Mouse (Mus musculus): ENCODE results near the gene Fam43b. TPM values are rescaled to one million over a fixed set of nuclear protein-coding genes. Genes with fewer than 3 reads are reported as not detected.

The Fam43b gene
- polyA plus RNA-seq, 1 experiment from 2014 or later, result not detected

GRCm38 (mm10) chr4:138367641-138368497, 28.5 kb downstream of the Fam43b start, which contains the start of gene Cda:
Gene Cda (minus strand): TSS chr4:138367992.
- Histone ChIP-seq H3K4me2 (ENCODE audit: low read depth, low read length) (peak within 1 kb of the TSS; percentile 66), H3K36me3 (replicated peaks; ENCODE audit: insufficient read depth, low read length) (no peaks in the 10 kb centered on the region), H3K27ac (ENCODE audit: low read depth) (peak within 1 kb of the TSS; percentile 72), H3K4me3 (ENCODE audit: low read depth, low read length) (peak within 1 kb of the TSS; percentile 52), H3K4me1 (ENCODE audit: insufficient read depth) (peaks cover 5% of the 10 kb centered on the region; the same call in 1 of the 2 replicates), H3K9ac (replicated peaks) (peak within 1 kb of the TSS; percentile 65), H3K27me3 (ENCODE audit: insufficient read depth, low read length) (no peaks in the 10 kb centered on the region), H3K9me3 (ENCODE audit: low read length) (no peaks in the 10 kb centered on the region)
- ATAC-seq, result peak; percentile 86
- TF ChIP-seq CTCF (IDR thresholded peaks at IDR 0.05; ENCODE audit: low read depth) (0 out of 2 replicates have a peak, but pooled peaks have one; percentile 1), EP300 (IDR thresholded peaks at IDR 0.05; ENCODE audit: low read depth) (no peak)
- WGBS (ENCODE audit: insufficient replicate concordance), result 5% methylated on average over 34 of the region's 34 CpGs
- peak; percentile 88 for DNase-seq

DNA sequence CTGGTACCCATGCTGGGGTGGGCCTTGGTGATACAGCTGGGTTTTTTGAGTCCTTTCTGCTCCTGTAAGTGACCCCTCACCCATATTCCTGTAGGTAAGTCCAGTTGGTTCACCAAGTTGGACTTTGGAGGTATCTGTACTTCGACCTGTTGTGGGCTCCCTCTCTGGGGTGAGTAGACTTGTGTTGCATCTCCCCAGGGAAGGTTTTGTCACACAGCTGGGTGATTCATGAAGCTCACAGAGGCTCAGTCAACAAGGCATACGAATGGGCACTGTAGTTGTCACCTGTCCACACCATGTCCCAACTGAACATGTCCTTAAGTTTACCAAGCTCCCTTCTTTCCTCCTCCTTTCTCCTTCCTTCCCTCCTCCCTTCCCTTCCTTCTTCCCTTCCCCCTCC, 29.8 kb downstream of the Fam43b start:
- Histone ChIP-seq H3K9ac (replicated peaks) (no peak overlapping the region), H3K9me3 (ENCODE audit: low read length) (no peaks in the 10 kb centered on the region), H3K4me3 (ENCODE audit: low read depth, low read length) (no peak overlapping the region), H3K27ac (ENCODE audit: low read depth) (peak overlapping the region; percentile 72), H3K36me3 (replicated peaks; ENCODE audit: insufficient read depth, low read length) (no peaks in the 10 kb centered on the region), H3K27me3 (ENCODE audit: insufficient read depth, low read length) (no peaks in the 10 kb centered on the region), H3K4me1 (ENCODE audit: insufficient read depth) (peaks cover 5% of the 10 kb centered on the region; the same call in 1 of the 2 replicates), H3K4me2 (ENCODE audit: low read depth, low read length) (peak overlapping the region; percentile 66)
- TF ChIP-seq EP300 (IDR thresholded peaks at IDR 0.05; ENCODE audit: low read depth) (peak; percentile 74), CTCF (IDR thresholded peaks at IDR 0.05; ENCODE audit: low read depth) (no peak)
- ATAC-seq, result peak; percentile 83
- 50% methylated on average over 2 of the region's 2 CpGs for WGBS (ENCODE audit: insufficient replicate concordance)
- peak; percentile 34 for DNase-seq

DNA sequence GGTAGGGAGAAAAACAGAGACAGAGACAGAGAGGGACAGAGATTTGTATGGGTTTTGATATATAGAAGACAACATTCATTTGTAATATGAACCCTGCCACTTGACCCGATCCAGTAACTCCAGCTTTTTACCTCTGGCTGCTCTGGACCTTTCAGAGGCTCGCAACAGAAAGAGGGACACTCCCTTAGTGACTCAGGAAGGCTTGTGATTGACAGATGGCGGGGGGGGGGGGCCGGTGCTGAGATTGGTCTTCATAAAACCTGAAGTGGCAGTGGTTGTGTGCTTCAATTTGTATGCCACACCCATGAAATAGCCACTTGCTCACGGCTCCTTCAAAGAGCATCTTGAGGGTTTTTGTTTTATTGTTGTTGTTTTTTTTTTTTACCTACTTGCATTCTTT, 32.8 kb downstream of the Fam43b start:
- WGBS (ENCODE audit: insufficient replicate concordance), result 65% methylated on average over 5 of the region's 5 CpGs
- no peak overlapping the region for H3K9ac ChIP-seq (replicated peaks)
- DNase-seq (no peak), ATAC-seq (no peak)
- no peaks in the 10 kb centered on the region for H3K9me3 ChIP-seq (ENCODE audit: low read length)
- no peak overlapping the region for H3K4me2 ChIP-seq (ENCODE audit: low read depth, low read length)
- no peak overlapping the region for H3K27ac ChIP-seq (ENCODE audit: low read depth)
- no peaks in the 10 kb centered on the region for H3K27me3 ChIP-seq (ENCODE audit: insufficient read depth, low read length)
- no peak for TF ChIP-seq CTCF (IDR thresholded peaks at IDR 0.05; ENCODE audit: low read depth)
- no peak for TF ChIP-seq EP300 (IDR thresholded peaks at IDR 0.05; ENCODE audit: low read depth)
- H3K36me3 ChIP-seq (replicated peaks; ENCODE audit: insufficient read depth, low read length), result no peaks in the 10 kb centered on the region
- H3K4me3 ChIP-seq (ENCODE audit: low read depth, low read length), result no peak overlapping the region
- H3K4me1 ChIP-seq (ENCODE audit: insufficient read depth), result peaks cover 5% of the 10 kb centered on the region; the same call in 1 of the 2 replicates

DNA sequence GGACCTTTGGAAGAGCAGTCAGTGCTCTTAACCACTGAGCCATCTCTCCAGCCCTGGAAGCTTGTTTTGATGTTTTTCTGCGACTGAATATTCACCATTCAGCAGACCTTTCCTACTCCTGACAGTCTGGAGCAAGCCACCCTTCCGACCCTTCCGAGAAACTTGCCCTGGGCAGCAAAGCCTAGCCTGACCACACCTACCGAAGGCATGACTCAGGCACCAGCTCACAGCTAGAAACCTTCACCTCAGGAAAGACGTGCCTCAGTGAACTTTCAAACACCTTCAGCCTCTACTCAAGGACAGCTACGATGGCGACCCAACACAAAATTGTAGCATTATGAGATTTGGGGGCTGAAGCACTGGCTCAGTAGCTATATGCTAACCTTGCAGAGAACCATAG, 33.4 kb downstream of the Fam43b start:
- TF ChIP-seq EP300 (IDR thresholded peaks at IDR 0.05; ENCODE audit: low read depth) (no peak), CTCF (IDR thresholded peaks at IDR 0.05; ENCODE audit: low read depth) (no peak)
- H3K9me3 ChIP-seq (ENCODE audit: low read length), result no peaks in the 10 kb centered on the region
- no peaks in the 10 kb centered on the region for H3K36me3 ChIP-seq (replicated peaks; ENCODE audit: insufficient read depth, low read length)
- ATAC-seq (no peak), DNase-seq (no peak)
- no peak overlapping the region for H3K9ac ChIP-seq (replicated peaks)
- peaks cover under 1% of the 10 kb centered on the region; the same call in 1 of the 2 replicates for H3K4me1 ChIP-seq (ENCODE audit: insufficient read depth)
- H3K27ac ChIP-seq (ENCODE audit: low read depth), result no peak overlapping the region
- no peak overlapping the region for H3K4me3 ChIP-seq (ENCODE audit: low read depth, low read length)
- no peaks in the 10 kb centered on the region for H3K27me3 ChIP-seq (ENCODE audit: insufficient read depth, low read length)
- no peak overlapping the region for H3K4me2 ChIP-seq (ENCODE audit: low read depth, low read length)
- WGBS (ENCODE audit: insufficient replicate concordance), result 75% methylated on average over 7 of the region's 7 CpGs

- Histone ChIP-seq H3K9ac (replicated peaks) (no peak overlapping the region), H3K27me3 (ENCODE audit: insufficient read depth, low read length) (no peaks in the 10 kb centered on the region), H3K27ac (ENCODE audit: low read depth) (no peak overlapping the region), H3K4me1 (ENCODE audit: insufficient read depth) (no peaks in the 10 kb centered on the region), H3K9me3 (ENCODE audit: low read length) (no peaks in the 10 kb centered on the region), H3K36me3 (replicated peaks; ENCODE audit: insufficient read depth, low read length) (no peaks in the 10 kb centered on the region), H3K4me3 (ENCODE audit: low read depth, low read length) (no peak overlapping the region), H3K4me2 (ENCODE audit: low read depth, low read length) (no peak overlapping the region)
- no peak for TF ChIP-seq EP300 (IDR thresholded peaks at IDR 0.05; ENCODE audit: low read depth)
- TF ChIP-seq CTCF (IDR thresholded peaks at IDR 0.05; ENCODE audit: low read depth), result no peak
- WGBS (ENCODE audit: insufficient replicate concordance), result 43% methylated on average over 11 of the region's 11 CpGs
- ATAC-seq, result no peak
- no peak for DNase-seq
Measured at GRCm38 (mm10) chr4:138361370-138361821, 34.9 kb downstream of the Fam43b start.

GRCm38 (mm10) chr4:138358176-138358575, 38.2 kb downstream of the Fam43b start:
- Histone ChIP-seq H3K4me1 (ENCODE audit: insufficient read depth) (no peaks in the 10 kb centered on the region), H3K36me3 (replicated peaks; ENCODE audit: insufficient read depth, low read length) (no peaks in the 10 kb centered on the region), H3K9ac (replicated peaks) (no peak overlapping the region), H3K4me2 (ENCODE audit: low read depth, low read length) (no peak overlapping the region), H3K9me3 (ENCODE audit: low read length) (no peaks in the 10 kb centered on the region), H3K4me3 (ENCODE audit: low read depth, low read length) (no peak overlapping the region), H3K27ac (ENCODE audit: low read depth) (no peak overlapping the region), H3K27me3 (ENCODE audit: insufficient read depth, low read length) (no peaks in the 10 kb centered on the region)
- no peak for DNase-seq
- TF ChIP-seq CTCF (IDR thresholded peaks at IDR 0.05; ENCODE audit: low read depth) (no peak), EP300 (IDR thresholded peaks at IDR 0.05; ENCODE audit: low read depth) (no peak)
- no peak for ATAC-seq
- WGBS (ENCODE audit: insufficient replicate concordance), result 58% methylated on average over 3 of the region's 3 CpGs
